Mouse (Mus musculus) hindbrain, embryonic 14.5 days (tissue): Measurements from ENCODE around the gene Znhit2. TPM values are rescaled to one million over a fixed set of nuclear protein-coding genes. Genes with fewer than 3 reads are reported as not detected.
A peak's percentile ranks its signal among the peaks of the same experiment; 100 is the strongest.

ENCODE experiments used
- ATAC-seq: fragments of 200-750 bp; cut with Nextera tagmentation; 2 replicates; pipeline ENCODE4 v1.8.0; 2017; ENCODE audit warnings: moderate number of reproducible peaks, mild to moderate bottlenecking, moderate TSS enrichment, moderate library complexity; ENCODE audit not compliant: low FRiP score
- DNase-seq: peaks from one replicate; pipeline ENCODE4 v3.0.0-alpha.2; 2015; ENCODE audit warnings: low spot score
- H3K27ac ChIP-seq: fragments of 300-500 bp; sonication (generic); 2 replicates; pipeline ENCODE4 v1.5.1; 2014; ENCODE audit warnings: mild to moderate bottlenecking, moderate library complexity
- H3K27me3 ChIP-seq: fragments of 300-500 bp; sonication (generic); 2 replicates; pipeline ENCODE4 v1.6.1; 2014; ENCODE audit warnings: mild to moderate bottlenecking, low read length, mixed read lengths; ENCODE audit not compliant: control insufficient read depth, insufficient read depth
- H3K36me3 ChIP-seq: fragments of 300-500 bp; sonication (generic); replicated peaks from 2 replicates; pipeline ENCODE4 v1.6.1; 2014; ENCODE audit not compliant: control insufficient read depth, insufficient read depth
- H3K4me1 ChIP-seq: fragments of 300-500 bp; sonication (generic); replicated peaks from 2 replicates; pipeline ENCODE4 v1.6.1; 2014; ENCODE audit warnings: antibody characterized with exemption, low read length, mixed read lengths; ENCODE audit not compliant: control insufficient read depth, insufficient read depth
- H3K4me2 ChIP-seq: fragments of 300-500 bp; sonication (generic); replicated peaks from 2 replicates; pipeline ENCODE4 v1.6.1; 2014; ENCODE audit warnings: mild to moderate bottlenecking, moderate library complexity
- H3K4me3 ChIP-seq: fragments of 300-500 bp; sonication (generic); replicated peaks from 2 replicates; pipeline ENCODE4 v1.5.1; 2014; ENCODE audit warnings: mild to moderate bottlenecking, low read length
- H3K9ac ChIP-seq: fragments of 300-500 bp; sonication (generic); 2 replicates; pipeline ENCODE4 v1.6.1; 2014
- H3K9me3 ChIP-seq: fragments of 300-500 bp; sonication (generic); 2 replicates; pipeline ENCODE4 v1.6.1; 2016; ENCODE audit warnings: low read length; ENCODE audit not compliant: control insufficient read depth
- WGBS: fragments of 180-500 bp; shearing (Covaris S2); extraction: QIAGEN DNeasy Blood & Tissue Kit; methylation state at CpG from one replicate; pipeline ENCODE4 v1.1.7; 2014; 5-methylcytosine and 5-hydroxymethylcytosine counted together
- polyA plus RNA-seq: library from polyadenylated mRNA; unstranded; fragments of >200 nt; fragmentation: Nextera tagmentation; extraction: Ambion mirVana; gene quantifications from 2 replicates; pipeline ENCODE4 v1.2.1, GENCODE M21; 2014

Gene Znhit2
- polyA plus RNA-seq, 1 experiment from 2014 or later: 36.3 TPM

DNA sequence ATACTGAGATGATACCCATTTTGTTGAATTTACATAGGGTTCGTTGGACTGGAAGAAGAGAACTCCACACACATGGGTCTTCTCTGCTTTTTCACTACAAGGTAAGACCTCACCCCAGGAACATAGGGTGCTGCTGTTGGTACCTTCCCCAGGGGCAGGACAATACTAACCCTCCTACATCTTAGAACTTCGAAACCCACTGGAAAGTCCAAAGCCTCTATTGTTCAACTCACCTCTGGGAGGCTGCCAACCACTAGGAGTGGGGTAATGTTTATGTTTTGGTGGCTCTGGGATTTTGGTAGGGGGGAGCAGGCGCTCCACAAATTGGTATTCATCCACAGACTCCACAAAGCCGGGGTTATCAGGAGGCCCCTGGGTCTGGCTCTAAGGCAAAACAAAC, 4.3 kb upstream of the Znhit2 start:
- H3K27ac ChIP-seq: no peak overlapping the region
- DNase-seq (no peak), ATAC-seq (no peak)
- WGBS: 58% methylated on average over 4 of the region's 4 CpGs
- peaks cover 23% of the 10 kb centered on the region for H3K4me1 ChIP-seq
- H3K36me3 ChIP-seq: peaks cover 57% of the 10 kb centered on the region
- no peaks in the 10 kb centered on the region for H3K27me3 ChIP-seq
- H3K9ac ChIP-seq: peak overlapping the region; percentile 66
- H3K9me3 ChIP-seq: no peaks in the 10 kb centered on the region
- H3K4me2 ChIP-seq: peak overlapping the region; percentile 76
- H3K4me3 ChIP-seq: peak overlapping the region; percentile 52

DNA sequence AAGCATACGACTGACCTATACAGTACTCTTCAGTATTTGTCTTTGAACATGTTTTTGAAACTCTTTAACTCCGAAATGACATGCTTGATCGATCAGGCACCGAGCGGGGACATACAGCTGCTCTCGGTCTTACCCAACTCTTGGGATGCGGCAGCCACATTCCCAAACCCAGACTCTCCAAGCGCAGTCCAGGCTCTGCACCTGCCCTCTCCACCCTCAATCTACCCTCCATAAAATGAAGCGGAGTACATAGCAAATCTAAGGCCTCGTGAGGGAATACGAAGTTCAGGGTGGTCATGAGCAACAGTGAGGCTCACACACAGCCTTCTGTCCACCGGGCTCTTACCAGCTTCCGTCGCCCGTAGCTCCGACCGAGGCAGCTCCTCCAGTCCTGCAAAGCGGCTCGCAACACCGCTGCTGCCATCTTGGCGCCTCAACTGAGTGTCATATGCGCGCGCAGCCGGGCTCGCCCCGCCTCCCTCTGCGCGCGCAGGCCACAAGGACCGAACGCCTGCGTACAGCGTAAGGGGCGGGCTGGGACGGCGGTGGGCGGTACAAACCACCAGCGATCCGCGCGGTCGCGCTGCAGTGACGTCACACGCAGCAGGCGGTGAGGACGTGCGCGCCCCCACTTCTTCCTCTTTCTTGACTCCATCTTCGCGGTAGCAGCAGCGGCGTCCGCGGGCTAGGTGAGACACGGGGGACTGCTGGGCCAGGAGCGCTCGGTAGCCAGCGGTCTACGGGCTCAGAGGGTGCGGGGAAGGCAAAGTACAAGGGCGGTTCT, 3.5 kb upstream of the Znhit2 start, which contains the start of the genes Mrpl49 and Fau:
TSS of gene Mrpl49 (minus strand) at position 473 of the 784 bp plus-strand sequence.
TSS of gene Fau (plus strand) at position 532 of the 784 bp plus-strand sequence.
- H3K36me3 ChIP-seq: peaks cover 48% of the 10 kb centered on the region
- H3K27ac ChIP-seq: peak within 1 kb of the TSS; percentile 78
- no peaks in the 10 kb centered on the region for H3K27me3 ChIP-seq
- peak within 1 kb of the TSS; percentile 85 for H3K9ac ChIP-seq
- peaks cover 31% of the 10 kb centered on the region for H3K4me1 ChIP-seq
- peak within 1 kb of the TSS; percentile 52 for H3K4me3 ChIP-seq
- H3K9me3 ChIP-seq: no peaks in the 10 kb centered on the region
- under 1% methylated on average over 60 of the region's 63 CpGs for WGBS
- H3K4me2 ChIP-seq: peak within 1 kb of the TSS; percentile 85
- DNase-seq: peak; percentile 100
- peak; percentile 87 for ATAC-seq

DNA sequence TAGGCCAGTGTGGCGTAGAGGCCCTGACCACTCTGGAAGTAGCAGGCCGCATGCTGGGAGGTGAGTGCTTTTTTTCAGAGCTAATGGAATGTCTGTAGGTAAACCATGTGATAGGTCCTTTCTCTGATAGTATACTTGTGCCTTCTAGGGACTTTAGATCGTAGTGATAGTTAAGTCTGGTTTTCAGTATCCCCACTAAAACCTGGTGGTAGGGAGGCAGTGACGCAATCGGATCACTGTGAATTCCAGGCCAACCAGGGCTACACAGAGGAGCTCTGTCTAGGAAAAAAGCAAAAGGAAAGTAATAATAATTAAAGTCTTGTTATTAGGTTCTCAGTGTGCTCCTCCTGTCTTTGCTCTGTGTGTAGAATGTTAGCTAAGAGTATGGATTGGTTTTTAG, 2.5 kb upstream of the Znhit2 start:
- Histone ChIP-seq H3K4me2 (peak overlapping the region; percentile 85), H3K27ac (peak overlapping the region; percentile 78), H3K4me1 (peaks cover 38% of the 10 kb centered on the region), H3K36me3 (peaks cover 38% of the 10 kb centered on the region), H3K27me3 (no peaks in the 10 kb centered on the region), H3K9me3 (no peaks in the 10 kb centered on the region), H3K9ac (peak overlapping the region; percentile 85), H3K4me3 (peak overlapping the region; percentile 52)
- ATAC-seq (no peak), DNase-seq (no peak)
- 35% methylated on average over 5 of the region's 5 CpGs for WGBS

DNA sequence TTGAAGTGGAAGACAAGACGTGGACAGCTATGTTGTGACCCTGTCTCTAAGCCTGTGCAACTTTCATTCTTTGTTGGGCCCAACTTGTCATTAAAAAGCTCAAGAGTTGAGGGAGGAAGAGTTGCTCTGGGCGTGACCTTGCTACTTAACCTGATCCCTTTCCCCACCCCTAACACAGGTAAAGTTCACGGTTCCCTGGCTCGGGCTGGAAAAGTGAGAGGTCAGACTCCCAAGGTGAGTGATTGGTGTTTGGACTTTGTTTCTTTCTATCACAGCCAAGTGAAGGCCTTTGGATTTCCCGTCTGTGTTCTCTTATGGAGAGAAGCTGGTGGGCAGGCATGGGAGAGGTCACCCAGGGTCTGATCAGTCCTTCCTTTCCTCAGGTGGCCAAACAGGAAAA, 2.0 kb upstream of the Znhit2 start:
- peak overlapping the region; percentile 52 for H3K4me3 ChIP-seq
- H3K9me3 ChIP-seq: no peaks in the 10 kb centered on the region
- H3K4me2 ChIP-seq: peak overlapping the region; percentile 85
- H3K27me3 ChIP-seq: no peaks in the 10 kb centered on the region
- peak overlapping the region; percentile 85 for H3K9ac ChIP-seq
- H3K27ac ChIP-seq: no peak overlapping the region
- H3K4me1 ChIP-seq: peaks cover 38% of the 10 kb centered on the region
- DNase-seq (no peak), ATAC-seq (no peak)
- WGBS: 89% methylated on average over 5 of the region's 5 CpGs
- peaks cover 34% of the 10 kb centered on the region for H3K36me3 ChIP-seq

DNA sequence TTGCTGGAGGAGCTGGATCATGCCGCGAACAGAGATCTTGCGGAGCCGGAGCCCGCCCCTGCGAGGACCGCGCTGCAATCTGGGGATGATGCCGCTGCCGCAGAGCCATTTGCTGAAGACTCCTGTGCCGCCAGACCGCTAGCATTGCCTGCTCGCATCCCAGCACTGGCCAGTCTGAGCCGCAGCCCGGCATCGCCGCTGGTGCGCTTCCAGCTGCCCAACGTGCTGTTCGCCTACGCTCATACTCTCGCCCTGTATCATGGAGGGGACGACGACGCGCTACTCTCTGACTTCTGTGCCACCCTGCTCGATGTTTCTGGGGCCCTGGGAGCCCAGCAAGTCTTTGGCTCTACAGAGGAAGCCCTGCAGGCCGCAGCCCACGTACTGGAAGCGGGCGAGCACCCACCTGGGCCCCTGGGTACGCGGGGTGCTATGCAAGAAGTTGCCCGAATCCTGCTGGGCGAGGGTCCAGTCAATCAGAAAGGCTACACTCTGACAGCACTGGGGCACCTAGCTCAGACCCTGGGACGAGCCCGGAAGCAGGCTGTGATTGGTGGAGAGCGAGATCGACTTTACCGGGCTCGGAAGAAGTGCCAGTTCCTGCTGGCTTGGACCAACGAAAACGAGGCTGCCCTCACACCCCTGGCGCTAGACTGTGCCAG, 780 bp downstream of the Znhit2 start:
- H3K4me3 ChIP-seq: peak overlapping the region; percentile 90
- peak overlapping the region; percentile 100 for H3K4me2 ChIP-seq
- 1% methylated on average over 44 of the region's 44 CpGs for WGBS
- H3K36me3 ChIP-seq: peaks cover 15% of the 10 kb centered on the region
- H3K4me1 ChIP-seq: peaks cover 39% of the 10 kb centered on the region
- H3K27ac ChIP-seq: peak overlapping the region; percentile 92
- H3K27me3 ChIP-seq: no peaks in the 10 kb centered on the region
- H3K9ac ChIP-seq: peak overlapping the region; percentile 94
- DNase-seq (no peak), ATAC-seq (no peak)
- no peaks in the 10 kb centered on the region for H3K9me3 ChIP-seq

DNA sequence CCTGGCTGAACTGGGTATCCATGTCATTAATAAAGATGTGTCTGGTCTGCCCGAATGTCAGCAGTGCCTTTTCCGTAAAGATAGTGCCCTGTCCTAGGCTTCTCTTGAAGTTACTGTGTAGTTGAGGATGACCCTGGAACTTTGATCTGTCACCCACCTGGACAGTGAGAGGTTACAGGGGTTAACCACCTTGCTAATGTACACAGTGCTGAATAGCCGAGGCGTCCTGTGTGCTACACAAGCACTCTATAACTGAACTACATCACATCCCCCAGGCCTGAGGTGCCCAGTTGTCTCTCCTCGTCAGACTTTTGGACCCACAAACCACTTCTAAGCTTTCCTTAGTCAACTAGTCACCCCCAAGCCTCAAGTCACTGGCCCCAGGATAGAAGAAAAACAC, 1.4 kb downstream of the Znhit2 start:
- Histone ChIP-seq H3K4me2 (peak overlapping the region; percentile 100), H3K9ac (peak overlapping the region; percentile 94), H3K9me3 (no peaks in the 10 kb centered on the region), H3K4me3 (peak overlapping the region; percentile 90), H3K4me1 (peaks cover 36% of the 10 kb centered on the region), H3K27ac (0 out of 2 replicates have a peak overlapping the region, but pooled peaks have one; percentile 92), H3K27me3 (no peaks in the 10 kb centered on the region), H3K36me3 (peaks cover 15% of the 10 kb centered on the region)
- no peak for DNase-seq
- no peak for ATAC-seq
- WGBS: 71% methylated on average over 5 of the region's 5 CpGs

DNA sequence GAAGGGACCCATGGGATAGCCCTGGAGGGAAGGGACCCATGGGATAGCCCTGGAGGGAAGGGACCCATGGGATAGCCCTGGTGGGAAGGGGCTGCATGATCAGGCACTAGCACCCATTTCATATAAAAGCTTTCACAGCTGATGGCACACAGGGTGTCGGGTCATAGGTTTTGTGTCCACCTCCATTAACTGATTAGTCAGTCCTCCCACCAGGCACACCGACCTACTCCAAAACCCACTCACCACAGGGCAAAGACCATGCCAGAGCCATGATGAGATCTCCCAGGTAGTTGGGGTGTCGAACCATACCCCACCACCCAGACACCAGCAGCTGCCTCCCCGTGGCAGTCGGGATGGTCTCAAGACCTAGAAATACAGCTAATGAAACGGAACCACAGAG, 2.1 kb downstream of the Znhit2 start:
- Histone ChIP-seq H3K4me1 (peaks cover 40% of the 10 kb centered on the region), H3K9ac (no peak overlapping the region), H3K27ac (no peak overlapping the region), H3K9me3 (no peaks in the 10 kb centered on the region), H3K4me3 (no peak overlapping the region), H3K27me3 (no peaks in the 10 kb centered on the region), H3K4me2 (peak overlapping the region; percentile 100; the same call in 1 of the 2 replicates), H3K36me3 (peaks cover 15% of the 10 kb centered on the region)
- no peak for ATAC-seq
- DNase-seq: no peak
- WGBS: 91% methylated on average over 6 of the region's 6 CpGs

DNA sequence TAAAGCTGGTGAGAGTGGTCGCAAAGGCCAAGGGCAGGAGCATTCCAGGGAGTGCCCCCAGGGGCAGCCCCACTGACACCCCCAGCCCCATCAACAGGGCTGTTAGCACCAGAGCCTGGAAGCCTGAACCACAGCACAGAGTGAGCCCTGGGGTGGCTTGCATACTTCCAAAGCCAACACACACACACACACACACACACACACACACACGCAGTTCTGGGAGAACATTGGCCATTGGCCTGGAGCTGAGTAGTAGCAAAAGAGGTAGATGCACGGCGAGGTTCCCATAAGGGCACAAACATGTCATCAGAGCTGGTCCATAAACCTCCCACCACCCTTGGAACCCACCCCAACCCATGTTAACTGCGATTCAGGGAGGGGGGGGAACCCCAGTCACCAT, 5.6 kb downstream of the Znhit2 start:
- Histone ChIP-seq H3K4me2 (peak overlapping the region; percentile 95), H3K27me3 (no peaks in the 10 kb centered on the region), H3K36me3 (peaks cover 33% of the 10 kb centered on the region), H3K9ac (peak overlapping the region; percentile 83), H3K4me1 (peaks cover 32% of the 10 kb centered on the region), H3K9me3 (no peaks in the 10 kb centered on the region), H3K27ac (peak overlapping the region; percentile 92), H3K4me3 (peak overlapping the region; percentile 57)
- DNase-seq (no peak), ATAC-seq (no peak)
- 35% methylated on average over 5 of the region's 5 CpGs for WGBS

DNA sequence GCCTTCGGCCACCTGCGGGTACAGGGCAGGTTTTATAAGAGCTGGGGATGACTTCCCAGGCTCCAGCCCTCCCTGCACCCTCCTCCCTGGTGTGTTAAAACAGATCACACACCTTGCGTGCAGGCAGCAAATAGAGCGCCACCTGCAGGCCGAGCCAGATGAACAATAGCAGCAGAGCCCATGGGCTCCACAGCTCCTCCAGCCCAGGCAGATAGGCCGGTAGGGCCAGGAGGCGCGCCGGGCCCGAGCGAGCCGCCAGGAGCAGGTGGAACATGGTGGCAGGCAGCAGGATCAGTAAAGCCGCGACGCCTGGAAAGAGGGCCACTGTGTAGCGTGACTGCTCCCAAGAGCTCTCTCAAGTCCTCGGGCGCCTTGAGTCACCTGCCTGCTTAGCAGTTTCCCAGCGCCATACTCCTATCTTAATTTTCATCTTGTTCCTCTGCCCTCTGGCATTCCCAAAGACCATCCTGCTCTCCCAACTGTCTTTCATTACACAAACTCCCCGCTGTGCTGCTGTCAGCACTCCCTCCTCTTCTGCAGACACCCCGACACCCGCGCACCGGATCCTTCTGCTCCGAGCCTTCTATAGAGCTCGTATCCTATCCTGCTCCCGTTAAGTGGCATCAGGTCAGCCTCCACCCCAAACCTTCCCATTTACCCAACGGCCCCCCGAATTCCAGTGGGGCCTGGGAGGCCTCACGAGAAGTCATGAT, 6.2 kb downstream of the Znhit2 start:
- H3K9ac ChIP-seq: peak overlapping the region; percentile 83
- H3K27me3 ChIP-seq: no peaks in the 10 kb centered on the region
- peaks cover 34% of the 10 kb centered on the region for H3K36me3 ChIP-seq
- 1% methylated on average over 30 of the region's 30 CpGs for WGBS
- peak overlapping the region; percentile 92 for H3K27ac ChIP-seq
- H3K9me3 ChIP-seq: no peaks in the 10 kb centered on the region
- peak; percentile 64 for ATAC-seq
- H3K4me2 ChIP-seq: peak overlapping the region; percentile 95
- DNase-seq: peak; percentile 87
- peaks cover 26% of the 10 kb centered on the region for H3K4me1 ChIP-seq
- H3K4me3 ChIP-seq: peak overlapping the region; percentile 57
